Mouse (Mus musculus) skeletal muscle tissue, postnatal 0 days (tissue): ENCODE results near the gene Dynlt1f. TPM values are rescaled to one million over a fixed set of nuclear protein-coding genes. Genes with fewer than 3 reads are reported as not detected.

Experiments used
- polyA plus RNA-seq: library from polyadenylated mRNA; unstranded; fragments of >200 nt; fragmentation: Nextera tagmentation; extraction: Ambion mirVana; gene quantifications from 2 replicates; pipeline ENCODE4 v1.2.1, GENCODE M21; 2015

Dynlt1f gene
- polyA plus RNA-seq = 124 and 128 TPM in 2 replicates

GRCm38 (mm10) chr17:6655567-6656281 is at the start of gene Dynlt1f:
Gene Dynlt1f (minus strand): TSS chr17:6655900.

GRCm38 (mm10) chr17:6658801-6659200 is 3.1 kb upstream of the Dynlt1f start, which contains the start of gene Sytl3:
Gene Sytl3 (plus strand): TSS chr17:6659093.

GRCm38 (mm10) chr17:6601204-6601911 is 54.3 kb downstream of the Dynlt1f start, which contains the start of gene Dynlt1c:
Gene Dynlt1c (plus strand): TSS chr17:6601671.

Other genes with a start within 250 kb of the Dynlt1f start
- gene Dynlt1b, start 225.8 kb downstream of the Dynlt1f start, polyA plus RNA-seq = 475 and 506 TPM in 2 replicates
- gene Dynlt1c, start 54.2 kb downstream of the Dynlt1f start, polyA plus RNA-seq = 14.9 and 16.4 TPM in 2 replicates
- 0.78 and 1.1 TPM in 2 replicates for gene Sytl3, start 3.2 kb upstream of the Dynlt1f start, polyA plus RNA-seq
- 7.9 and 13.1 TPM in 2 replicates for gene Ezr, start 126.9 kb upstream of the Dynlt1f start, polyA plus RNA-seq